ENCODE assay signal across 21 mouse cellular contexts in the genomic region with DNA sequence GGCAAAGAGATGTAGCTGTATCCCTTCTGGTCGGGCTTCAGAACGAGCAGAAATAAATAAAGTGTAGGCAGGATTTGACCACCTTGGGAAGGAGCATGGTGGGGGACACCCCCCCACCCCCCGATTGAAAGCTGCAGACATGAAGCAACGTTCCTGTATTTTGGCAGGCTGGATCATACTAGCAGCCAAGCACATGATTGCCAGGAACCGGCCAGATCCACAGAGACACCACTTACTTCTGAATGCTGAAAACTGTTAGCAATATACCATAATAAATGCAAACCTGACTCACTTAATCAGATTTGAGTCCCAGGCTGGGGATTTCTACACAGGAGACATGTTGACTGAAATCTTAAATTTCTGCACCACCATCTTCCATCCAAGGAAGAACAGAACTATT. TPM values are rescaled to one million over a fixed set of nuclear protein-coding genes. Genes with fewer than 3 reads are reported as not detected.
DNase-seq lines count a peak whose midpoint lies in the region; TF ChIP-seq lines count a peak whose summit lies in the region.
"Had no signal": no experiment of that assay in that cellular context is flagged by ENCODE, and none has a peak within 500 bp of the region (broad histone marks: within the 10 kb centered on the region; RNA-seq: fewer than 3 reads in every experiment).

No protein-coding gene starts in this region.

- no peaks in the 10 kb centered on the region for H3K36me3 ChIP-seq in heart, adult 2 months (ENCODE audit: control insufficient read depth, insufficient read depth, low read length)
- H3K36me3 ChIP-seq in CH12.LX (replicated peaks in 1 of 2; ENCODE audit: control insufficient read depth in 1 of 2, insufficient read depth in 1 of 2, low read length in 1 of 2) = no peaks in the 10 kb centered on the region
- H3K36me3 ChIP-seq: hindbrain, embryonic 13.5 days; midbrain, embryonic 13.5 days had no signal

- TF ChIP-seq POLR2A in heart, adult 2 months (IDR thresholded peaks at IDR 0.05; ENCODE audit: insufficient read depth, low read depth, low read length) = no peak
- no peak for TF ChIP-seq POLR2A in CH12.LX (IDR thresholded peaks at IDR 0.05; ENCODE audit: low read depth, low read length)

- H3K79me2 ChIP-seq in heart, adult 2 months (replicated peaks; ENCODE audit: control insufficient read depth, insufficient read depth, low read length) = no peaks in the 10 kb centered on the region
- H3K79me2 ChIP-seq in CH12.LX (replicated peaks; ENCODE audit: control insufficient read depth, extremely low read depth, insufficient read depth, poor library complexity, severe bottlenecking) = no peaks in the 10 kb centered on the region

- H3K4me1 ChIP-seq in heart, adult 2 months (ENCODE audit: control insufficient read depth, insufficient read depth, low read length) = no peaks in the 10 kb centered on the region; the same call in 1 of the 2 replicates
- peaks cover 0 to 4% of the 10 kb centered on the region in 2 experiments; a peak in 1 of 4 replicates for H3K4me1 ChIP-seq in CH12.LX (ENCODE audit: control insufficient read depth in 1 of 2, insufficient read depth in 2 of 2)
- H3K4me1 ChIP-seq: hindbrain, embryonic 13.5 days; megakaryocyte, embryonic 14.5 days; midbrain, embryonic 13.5 days had no signal

- no peak overlapping the region for H3K9ac ChIP-seq in heart, adult 2 months (ENCODE audit: low read depth, low read length)
- no peak overlapping the region for H3K9ac ChIP-seq in CH12.LX (ENCODE audit: insufficient read depth, low read depth)
- H3K9ac ChIP-seq: forebrain, postnatal 0 days; hindbrain, embryonic 13.5 days; liver, postnatal 0 days; midbrain, embryonic 13.5 days had no signal

- H3K4me3 ChIP-seq in heart, adult 2 months = no peak overlapping the region
- no peak overlapping the region for H3K4me3 ChIP-seq in CH12.LX (replicated peaks in 1 of 3; ENCODE audit: low read depth in 2 of 3, low read length in 2 of 3, poor library complexity in 1 of 3)
- H3K4me3 ChIP-seq: hindbrain, embryonic 13.5 days; megakaryocyte, embryonic 14.5 days; midbrain, embryonic 13.5 days had no signal

- TF ChIP-seq CTCF in heart, adult 2 months (IDR thresholded peaks at IDR 0.05) = no peak
- TF ChIP-seq CTCF in CH12.LX (conservative IDR thresholded peaks at IDR 0.05 in 1 of 2, IDR thresholded peaks at IDR 0.05 in 1 of 2; ENCODE audit: low read depth in 2 of 2, low read length in 2 of 2) = no peak

- DNase-seq in cerebellum, postnatal 10 days = peak; percentile 25 to 28
- DNase-seq in cerebellum, postnatal 25 days = no peak
- DNase-seq in heart, adult 2 months = peak; percentile 19 to 25
- no peak for DNase-seq in heart, postnatal 25 days (ENCODE audit: low spot score)
- DNase-seq in CH12.LX (ENCODE audit: extremely low read depth) = no peak
- peak; percentile 20 to 31 for DNase-seq in heart, postnatal 14 days
- DNase-seq in layer of hippocampus, postnatal 14 days (ENCODE audit: low spot score in 2 of 2) = no peak
- DNase-seq: adrenal gland, adult 8-10 months; cerebellum, adult 8-10 months; forebrain, postnatal 0 days; kidney, adult 11 months; kidney, postnatal 4 days; liver, postnatal 0 days; lung, postnatal 10 days; thymus, adult 2 months; thymus, postnatal 4 days had no signal

- TF ChIP-seq EP300 in heart, adult 2 months (IDR thresholded peaks at IDR 0.05; ENCODE audit: insufficient read depth, low read depth, low read length) = no peak
- TF ChIP-seq EP300 in CH12.LX (IDR thresholded peaks at IDR 0.05; ENCODE audit: low read length) = no peak

- in situ Hi-C loops in CH12.LX (cut with MboI; ENCODE audit: low pct_ligation_motif_present, low pct_unique_long_range_greater_than_20kb, low sequenced_read_pairs) = no loop called here

- H3K4me2 ChIP-seq in CH12.LX (ENCODE audit: insufficient read depth, low read depth, poor library complexity, severe bottlenecking) = 0 out of 2 replicates have a peak overlapping the region, but pooled peaks have one; percentile 59
- H3K4me2 ChIP-seq: hindbrain, embryonic 13.5 days; liver, embryonic 11.5 days; midbrain, embryonic 13.5 days had no signal

- no peaks in the 10 kb centered on the region for H3K9me3 ChIP-seq in CH12.LX (replicated peaks; ENCODE audit: low read length)
- H3K9me3 ChIP-seq: hindbrain, embryonic 13.5 days; megakaryocyte, embryonic 14.5 days; midbrain, embryonic 13.5 days had no signal

- H3K27me3 ChIP-seq in heart, adult 2 months (ENCODE audit: control insufficient read depth, insufficient read depth, low read length) = no peaks in the 10 kb centered on the region
- H3K27me3 ChIP-seq in CH12.LX (replicated peaks) = no peaks in the 10 kb centered on the region
- H3K27me3 ChIP-seq: hindbrain, embryonic 13.5 days; megakaryocyte, embryonic 14.5 days; midbrain, embryonic 13.5 days; Patski had no signal

- WGBS in heart, adult 2 months = 56% methylated on average over 5 of the region's 5 CpGs

- no peak overlapping the region for H3K27ac ChIP-seq in heart, adult 2 months
- no peak overlapping the region for H3K27ac ChIP-seq in CH12.LX (ENCODE audit: insufficient read depth, low read depth)
- H3K27ac ChIP-seq: hindbrain, embryonic 13.5 days; midbrain, embryonic 13.5 days had no signal

- intact Hi-C loops in heart, adult 2 months (cut with DNase I) = no loop called here
- intact Hi-C loops in heart, postnatal 25 days (cut with DNase I) = no loop called here
- intact Hi-C loops in heart, postnatal 14 days (cut with DNase I) = no loop called here

- TF ChIP-seq RAD21 in CH12.LX (IDR thresholded peaks at IDR 0.05; ENCODE audit: low read depth, low read length) = no peak

- dilution Hi-C loops in CH12.LX (cut with MboI; ENCODE audit: extremely low pct_ligation_motif_present, extremely low pct_unique_long_range_greater_than_20kb, low sequenced_read_pairs) = no loop called here

TF ChIP-seq in CH12.LX, 34 proteins besides CTCF, POLR2A, EP300 and RAD21:
- TF ChIP-seq BHLHE40 (IDR thresholded peaks at IDR 0.05; ENCODE audit: low read depth, low read length) (no peak), CHD1 (IDR thresholded peaks at IDR 0.05; ENCODE audit: low read depth, low read length) (no peak), SIN3A (IDR thresholded peaks at IDR 0.05; ENCODE audit: low read length) (no peak), ELF1 (IDR thresholded peaks at IDR 0.05; ENCODE audit: low read depth, low read length) (no peak), CHD2 (IDR thresholded peaks at IDR 0.05; ENCODE audit: low read length) (no peak), NELFE (IDR thresholded peaks at IDR 0.05; ENCODE audit: low read depth, low read length) (no peak), TBP (conservative IDR thresholded peaks at IDR 0.05; ENCODE audit: low read depth, low read length) (no peak), ZKSCAN1 (IDR thresholded peaks at IDR 0.05; ENCODE audit: borderline replicate concordance, low read depth, low read length) (no peak), JUND (conservative IDR thresholded peaks at IDR 0.05; ENCODE audit: low read depth, low read length) (no peak), MEF2A (IDR thresholded peaks at IDR 0.05; ENCODE audit: borderline replicate concordance, low read depth, low read length) (no peak), USF1 (IDR thresholded peaks at IDR 0.05; ENCODE audit: low read depth, low read length) (no peak), HCFC1 (IDR thresholded peaks at IDR 0.05; ENCODE audit: low read depth, low read length) (no peak), MAX (IDR thresholded peaks at IDR 0.05; ENCODE audit: low read length) (no peak), SMC3 (IDR thresholded peaks at IDR 0.05; ENCODE audit: low read depth, low read length) (no peak), ETS1 (conservative IDR thresholded peaks at IDR 0.05; ENCODE audit: low read depth, low read length) (no peak), ZC3H11A (IDR thresholded peaks at IDR 0.05; ENCODE audit: low read depth, low read length) (no peak), JUN (IDR thresholded peaks at IDR 0.05; ENCODE audit: insufficient read depth, low read depth, low read length) (no peak), KAT2A (IDR thresholded peaks at IDR 0.05; ENCODE audit: insufficient replicate concordance, low read length) (no peak)

RNA-seq across cellular contexts. Expression of a gene that starts 26.1 kb away (rescaled TPM):
- total RNA-seq in heart, adult 2 months (2021) = 1 to 10 TPM in 1 of 2 experiments, under 1 TPM in 1; 0.55 to 1.5 TPM
- 0.70 TPM in 1 of 2 replicates, not detected in the other for polyA plus RNA-seq in heart, adult 2 months (2012; rRNA removed)
- total RNA-seq in heart, postnatal 25 days (2021) = 1 to 10 TPM in 1 of 2 experiments, under 1 TPM in 1; 0.83 to 1.2 TPM
- total RNA-seq in CH12.LX (2012; rRNA removed) (16.0 and 19.6 TPM in 2 replicates), CH12.LX (2014; rRNA removed) (22.8 and 24.3 TPM in 2 replicates)
- 27.8 and 35.5 TPM in 2 replicates for polyA plus RNA-seq in CH12.LX (2012; ENCODE audit: insufficient read length, low read depth)
- 1 to 10 TPM; 2.9 to 4.8 TPM for total RNA-seq in heart, postnatal 14 days (2021)
- 1 to 10 TPM in 1 of 2 experiments, under 1 TPM in 1; 0.44 to 1.0 TPM for total RNA-seq in layer of hippocampus, postnatal 14 days (2021)

RNA-seq across cellular contexts. Expression of a gene that starts 53.9 kb away (rescaled TPM):
- total RNA-seq in heart, adult 2 months (2021) = 10 to 100 TPM; 48.7 TPM
- polyA plus RNA-seq in heart, adult 2 months (2012; rRNA removed) = 52.2 and 70.4 TPM in 2 replicates
- 10 to 100 TPM; 52.5 to 53.5 TPM for total RNA-seq in heart, postnatal 25 days (2021)
- total RNA-seq in CH12.LX (2012; rRNA removed) = 68.9 and 69.2 TPM in 2 replicates
- 190 and 191 TPM in 2 replicates for total RNA-seq in CH12.LX (2014; rRNA removed)
- polyA plus RNA-seq in CH12.LX (2012; ENCODE audit: insufficient read length, low read depth) = 125 and 185 TPM in 2 replicates
- 10 to 100 TPM; 48.6 to 52.3 TPM for total RNA-seq in heart, postnatal 14 days (2021)
- 10 to 100 TPM; 66.1 to 69.6 TPM for total RNA-seq in layer of hippocampus, postnatal 14 days (2021)

Comparison
In these comparisons a context has a peak if more than half of its experiments do, and no peak if none do; other contexts are left out.
1. DNase-seq: peak in cerebellum, postnatal 10 days (2 of 2), heart, adult 2 months (2 of 2) and heart, postnatal 14 days (2 of 2); none in cerebellum, postnatal 25 days (0 of 2), heart, postnatal 25 days (single experiment), CH12.LX (single experiment) and layer of hippocampus, postnatal 14 days (0 of 2).